Mouse (Mus musculus) liver, postnatal 0 days (tissue): Measurements from ENCODE around the gene Cybc1. TPM values are rescaled to one million over a fixed set of nuclear protein-coding genes. Genes with fewer than 3 reads are reported as not detected.

Experiments used
- ATAC-seq: fragments of 200-750 bp; cut with Nextera tagmentation; 2 replicates; pipeline ENCODE4 v1.8.0; 2017; ENCODE audit warnings: mild to moderate bottlenecking, moderate library complexity
- DNase-seq: peaks from one replicate; pipeline ENCODE4 v3.0.0-alpha.2; 2016
- H3K27ac ChIP-seq: fragments of 300-500 bp; sonication (generic); 2 replicates; pipeline ENCODE4 v1.5.1; 2014; ENCODE audit warnings: antibody characterized with exemption, moderate library complexity, mild to moderate bottlenecking, low read depth
- H3K27me3 ChIP-seq: fragments of 300-500 bp; sonication (generic); 2 replicates; pipeline ENCODE4 v1.6.1; 2014; ENCODE audit warnings: low read length, control low read depth, mixed read lengths; ENCODE audit not compliant: insufficient read depth
- H3K36me3 ChIP-seq: fragments of 300-500 bp; sonication (generic); replicated peaks from 2 replicates; pipeline ENCODE4 v1.6.1; 2014; ENCODE audit warnings: mild to moderate bottlenecking, control low read depth, low read length, moderate library complexity, mixed read lengths; ENCODE audit not compliant: insufficient read depth
- H3K4me1 ChIP-seq: fragments of 300-500 bp; sonication (generic); 2 replicates; pipeline ENCODE4 v1.6.1; 2014; ENCODE audit warnings: antibody characterized with exemption, mild to moderate bottlenecking, control low read depth; ENCODE audit not compliant: insufficient read depth
- H3K4me2 ChIP-seq: fragments of 300-500 bp; sonication (generic); 2 replicates; pipeline ENCODE4 v1.6.1; 2014; ENCODE audit warnings: low read depth, mild to moderate bottlenecking, low read length, moderate library complexity, mixed read lengths
- H3K4me3 ChIP-seq: fragments of 300-500 bp; sonication (generic); 2 replicates; pipeline ENCODE4 v1.5.1; 2014; ENCODE audit warnings: low read depth, low read length
- H3K9ac ChIP-seq: fragments of 300-500 bp; sonication (generic); replicated peaks from 2 replicates; pipeline ENCODE4 v1.6.1; 2014; ENCODE audit warnings: mild to moderate bottlenecking, moderate library complexity
- H3K9me3 ChIP-seq: fragments of 300-500 bp; sonication (generic); 2 replicates; pipeline ENCODE4 v1.6.1; 2016; ENCODE audit warnings: mild to moderate bottlenecking, control low read depth, low read length, mixed read lengths
- CTCF ChIP-seq: sonication (generic); IDR thresholded peaks from 2 replicates; pipeline ENCODE4 v1.5.1; 2016; ENCODE audit warnings: antibody characterized with exemption, low read depth
- EP300 ChIP-seq: IDR thresholded peaks from 2 replicates; pipeline ENCODE4 v1.6.1; 2016; ENCODE audit warnings: antibody characterized with exemption, low read depth, mild to moderate bottlenecking
- WGBS: fragments of 180-500 bp; shearing (Covaris S2); extraction: QIAGEN DNeasy Blood & Tissue Kit; methylation state at CpG from one replicate; pipeline ENCODE4 v1.1.7; 2014; ENCODE audit not compliant: insufficient replicate concordance; 5-methylcytosine and 5-hydroxymethylcytosine counted together
- polyA plus RNA-seq: library from polyadenylated mRNA; unstranded; fragments of >200 nt; fragmentation: Nextera tagmentation; extraction: Ambion mirVana; gene quantifications from 2 replicates; pipeline ENCODE4 v1.2.1, GENCODE M21; 2015

Cybc1 gene
- polyA plus RNA-seq, 1 experiment from 2014 or later, result 15.0 TPM

DNA sequence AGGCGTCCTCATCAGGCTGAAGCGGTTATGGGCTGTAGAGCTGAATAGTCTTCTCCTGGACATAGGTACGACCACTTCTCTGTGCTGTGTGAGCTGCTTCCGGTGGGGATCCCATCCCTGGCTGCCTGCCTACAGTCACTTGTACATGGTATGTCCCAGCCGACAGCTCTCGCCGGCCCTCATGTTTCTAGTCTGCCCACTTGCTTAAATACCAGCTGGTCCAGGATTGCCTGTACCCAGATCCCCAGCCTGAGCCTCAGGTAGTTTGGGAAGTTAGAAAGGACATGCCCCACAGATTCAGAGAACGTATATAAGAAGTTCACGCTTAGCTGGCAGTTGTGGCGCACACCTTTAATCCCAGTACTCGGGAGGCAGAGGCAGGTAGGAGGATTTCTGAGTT is 9.3 kb downstream of the Cybc1 start:
- DNase-seq (no peak), ATAC-seq (no peak)
- TF ChIP-seq CTCF (no peak), EP300 (no peak)
- Histone ChIP-seq H3K27ac (no peak overlapping the region), H3K36me3 (peaks cover 56% of the 10 kb centered on the region), H3K9ac (no peak overlapping the region), H3K27me3 (no peaks in the 10 kb centered on the region), H3K9me3 (no peaks in the 10 kb centered on the region), H3K4me1 (no peaks in the 10 kb centered on the region), H3K4me2 (no peak overlapping the region), H3K4me3 (no peak overlapping the region)
- whole genome bisulfite sequencing, result 87% methylated on average over 11 of the region's 11 CpGs

DNA sequence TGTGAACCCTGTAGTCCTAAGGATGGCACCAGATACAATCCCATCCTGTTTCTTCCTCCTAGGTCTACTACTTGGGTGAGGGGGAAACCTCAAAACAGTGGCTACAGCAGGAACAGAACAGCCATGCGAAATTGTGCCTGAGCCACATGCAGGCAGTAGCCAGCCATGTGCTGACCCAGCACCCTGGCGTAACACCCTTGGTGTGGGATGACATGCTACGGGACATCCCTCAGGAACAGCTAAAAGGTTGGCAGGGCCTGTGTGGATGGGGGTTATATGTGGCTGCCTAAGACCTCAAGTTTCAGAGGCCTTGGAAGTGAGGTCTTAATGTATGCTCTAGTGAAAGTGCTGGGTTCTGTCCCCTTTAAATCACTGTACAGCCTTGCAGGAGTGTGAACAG is 12.3 kb downstream of the Cybc1 start:
- no peak overlapping the region for H3K4me3 ChIP-seq
- 92% methylated on average over 3 of the region's 3 CpGs for WGBS
- DNase-seq, result no peak
- no peak overlapping the region for H3K9ac ChIP-seq
- peaks cover 31% of the 10 kb centered on the region for H3K36me3 ChIP-seq
- H3K27me3 ChIP-seq, result no peaks in the 10 kb centered on the region
- H3K4me1 ChIP-seq, result no peaks in the 10 kb centered on the region
- H3K9me3 ChIP-seq, result no peaks in the 10 kb centered on the region
- TF ChIP-seq CTCF, result no peak
- TF ChIP-seq EP300, result no peak
- no peak overlapping the region for H3K27ac ChIP-seq
- no peak for ATAC-seq
- H3K4me2 ChIP-seq, result no peak overlapping the region

DNA sequence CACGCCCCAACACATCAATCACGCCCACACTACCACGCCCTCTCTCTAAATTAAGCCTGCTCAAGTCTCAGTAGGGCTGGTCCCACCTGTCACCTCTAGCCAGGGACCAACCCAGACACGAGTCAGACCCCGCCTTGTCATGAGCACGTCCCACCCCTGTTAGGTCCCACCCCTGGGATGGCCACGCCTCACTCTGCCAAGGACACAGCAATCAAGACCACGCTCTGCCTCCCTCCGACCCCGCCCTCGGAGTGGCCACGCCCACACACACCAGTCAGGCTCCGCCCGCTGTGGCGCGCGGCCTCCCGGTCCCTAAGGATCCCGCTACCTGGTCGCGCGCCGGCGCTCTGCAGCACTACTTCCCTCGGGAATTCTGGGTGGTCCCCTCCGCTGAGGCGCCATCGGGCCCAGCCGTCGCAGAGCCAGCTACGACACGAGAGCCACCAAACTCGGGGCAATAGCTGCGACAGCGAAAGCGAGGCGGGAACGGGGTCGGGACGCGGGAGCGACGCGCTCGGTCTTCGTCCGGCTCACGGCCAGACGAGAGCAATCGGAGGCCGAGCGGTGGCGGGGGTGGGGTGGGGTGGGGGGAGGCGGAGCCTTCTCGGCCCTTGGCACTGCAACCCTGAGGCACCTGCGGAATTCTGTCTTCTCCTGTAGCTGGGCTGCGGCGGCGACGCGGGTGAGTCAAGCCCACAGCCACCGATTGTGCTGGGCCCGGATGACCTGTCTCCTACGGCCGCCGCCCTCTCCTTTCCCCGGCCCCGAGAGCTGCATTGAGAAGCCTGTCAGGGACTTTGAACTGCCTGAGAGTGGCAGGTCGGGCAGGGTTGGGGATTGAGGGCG is 24.7 kb downstream of the Cybc1 start, which contains the start of the genes Hexdc and Ogfod3:
Gene Hexdc, plus strand, starts transcription at position 273 of the 846 bp plus-strand sequence.
Gene Ogfod3, minus strand, starts transcription at position 551 of the 846 bp plus-strand sequence.
- peak; percentile 96 for ATAC-seq
- TF ChIP-seq CTCF, result no peak
- no peak for TF ChIP-seq EP300
- WGBS, result under 1% methylated on average over 61 of the region's 70 CpGs

DNA sequence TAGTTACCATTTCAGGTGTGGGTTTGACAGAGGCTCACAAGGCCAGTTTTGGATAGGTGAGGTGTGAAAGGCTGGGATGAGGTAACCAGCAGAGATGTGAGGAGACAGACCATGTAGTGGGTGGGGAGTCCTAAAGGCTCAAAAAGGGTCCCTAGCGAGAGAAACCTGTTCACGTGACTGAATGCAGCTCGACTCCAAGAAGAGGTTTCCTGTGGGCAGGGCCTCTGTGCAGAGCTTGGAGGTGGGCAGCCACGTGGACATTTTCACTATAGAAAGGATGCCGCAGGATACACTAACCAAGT is 25.3 kb downstream of the Cybc1 start:
- Histone ChIP-seq H3K9ac (no peak overlapping the region), H3K27me3 (no peaks in the 10 kb centered on the region), H3K27ac (no peak overlapping the region), H3K9me3 (no peaks in the 10 kb centered on the region), H3K36me3 (peaks cover 11% of the 10 kb centered on the region; the same call in 1 of the 2 replicates), H3K4me2 (peak overlapping the region; percentile 93), H3K4me1 (peaks cover 12% of the 10 kb centered on the region), H3K4me3 (peak overlapping the region; percentile 91)
- no peak for ATAC-seq
- TF ChIP-seq EP300 (no peak), CTCF (no peak)
- no peak for DNase-seq
- WGBS, result 3% methylated on average over 5 of the region's 5 CpGs

More for the DNA sequence above, 24.7 kb downstream of the Cybc1 start, which contains the start of the genes Hexdc and Ogfod3:
- H3K9ac ChIP-seq, result peak within 1 kb of the TSS; percentile 80
- no peaks in the 10 kb centered on the region for H3K9me3 ChIP-seq
- H3K4me1 ChIP-seq, result peaks cover 12% of the 10 kb centered on the region
- H3K4me3 ChIP-seq, result peak within 1 kb of the TSS; percentile 91
- H3K4me2 ChIP-seq, result peak within 1 kb of the TSS; percentile 93
- peaks cover 14% of the 10 kb centered on the region; the same call in 1 of the 2 replicates for H3K36me3 ChIP-seq
- peak within 1 kb of the TSS; percentile 79 for H3K27ac ChIP-seq
- peak; percentile 99 for DNase-seq
- H3K27me3 ChIP-seq, result no peaks in the 10 kb centered on the region

DNA sequence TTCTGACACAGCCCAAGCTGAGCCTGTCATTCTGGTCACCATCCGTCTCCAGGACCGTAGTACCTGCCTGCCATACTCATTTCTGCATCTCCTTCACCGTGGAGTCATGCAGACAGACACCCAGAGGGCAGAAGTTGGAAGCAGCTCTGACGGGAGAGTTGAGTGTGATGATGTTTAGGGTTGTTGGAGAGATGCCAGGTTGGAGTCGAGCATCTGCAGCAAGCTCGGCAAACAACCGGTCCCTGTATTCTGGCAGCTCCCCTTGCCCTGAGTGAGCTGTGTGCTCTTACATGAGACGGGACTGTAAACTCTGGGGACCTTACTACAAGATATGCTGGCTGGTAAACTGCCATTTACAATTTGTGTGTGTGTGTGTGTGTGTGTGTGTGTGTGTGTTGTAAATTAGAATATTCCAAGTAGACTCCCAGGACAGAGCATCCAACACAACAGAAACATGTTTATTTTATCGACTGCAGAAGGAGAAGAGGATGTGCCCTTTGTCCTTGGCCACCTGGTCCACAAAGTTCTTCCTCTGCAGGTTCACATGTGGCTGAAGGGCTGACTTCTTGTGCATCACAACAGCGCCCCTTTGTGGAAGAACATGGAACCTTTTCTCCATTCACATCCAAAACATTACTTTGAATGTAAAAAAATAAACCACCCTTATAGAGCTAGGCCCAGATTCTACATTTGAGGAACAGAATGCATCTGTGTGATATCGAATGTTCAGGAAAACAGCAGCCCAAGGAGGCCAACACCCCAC is 27.5 kb downstream of the Cybc1 start:
- no peak for ATAC-seq
- no peak overlapping the region for H3K9ac ChIP-seq
- no peaks in the 10 kb centered on the region for H3K9me3 ChIP-seq
- H3K4me3 ChIP-seq, result no peak overlapping the region
- H3K27ac ChIP-seq, result no peak overlapping the region
- TF ChIP-seq EP300, result peak; percentile 29; the same call in 1 of the 2 replicates
- TF ChIP-seq CTCF, result peak; percentile 78
- 60% methylated on average over 11 of the region's 11 CpGs for WGBS
- H3K4me1 ChIP-seq, result peaks cover 12% of the 10 kb centered on the region
- DNase-seq, result peak; percentile 61
- H3K4me2 ChIP-seq, result no peak overlapping the region
- H3K36me3 ChIP-seq, result no peaks in the 10 kb centered on the region
- no peaks in the 10 kb centered on the region for H3K27me3 ChIP-seq

DNA sequence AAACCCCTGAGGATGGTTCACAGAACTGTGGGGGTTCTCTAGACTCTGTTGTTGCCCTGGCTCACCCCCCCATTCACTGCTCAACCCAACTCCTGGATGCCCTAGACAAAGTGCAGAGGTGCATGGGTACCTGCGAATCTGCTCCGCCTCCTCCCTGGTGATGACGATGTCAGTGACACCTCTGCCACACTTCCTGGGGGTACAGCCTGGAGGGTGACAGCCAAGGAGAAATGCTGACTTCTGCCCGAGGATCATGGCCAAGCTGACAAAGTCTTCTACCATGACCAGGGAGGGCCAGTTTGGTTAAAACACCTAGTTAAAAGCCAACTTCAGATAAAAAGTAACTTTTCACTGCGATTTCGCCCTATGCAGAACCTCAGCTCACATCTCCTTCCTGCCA is 28.3 kb downstream of the Cybc1 start:
- TF ChIP-seq CTCF (no peak), EP300 (no peak)
- no peaks in the 10 kb centered on the region for H3K36me3 ChIP-seq
- H3K9ac ChIP-seq, result no peak overlapping the region
- H3K4me2 ChIP-seq, result no peak overlapping the region
- no peaks in the 10 kb centered on the region for H3K27me3 ChIP-seq
- H3K9me3 ChIP-seq, result no peaks in the 10 kb centered on the region
- peaks cover 12% of the 10 kb centered on the region for H3K4me1 ChIP-seq
- H3K27ac ChIP-seq, result no peak overlapping the region
- no peak for DNase-seq
- 81% methylated on average over 6 of the region's 6 CpGs for WGBS
- H3K4me3 ChIP-seq, result no peak overlapping the region
- no peak for ATAC-seq
